Mouse (Mus musculus) ZHBTc4 (cell line): ENCODE measurements around the gene Magi2.
"Not testable (repeated sequence)": the region's sequence is repeated elsewhere in the genome, so short reads cannot be mapped to it uniquely, and the experiment has no call there.

Experiments
- DNase-seq: peaks from one replicate; pipeline ENCODE4 v3.0.0-alpha.2; 2011; ENCODE audit warnings: low read depth, low spot score

The Magi2 gene

GRCm38 (mm10) chr5:20242496-20242895, 1015.7 kb downstream of the Magi2 start:
- DNase-seq, result no peak

DNA sequence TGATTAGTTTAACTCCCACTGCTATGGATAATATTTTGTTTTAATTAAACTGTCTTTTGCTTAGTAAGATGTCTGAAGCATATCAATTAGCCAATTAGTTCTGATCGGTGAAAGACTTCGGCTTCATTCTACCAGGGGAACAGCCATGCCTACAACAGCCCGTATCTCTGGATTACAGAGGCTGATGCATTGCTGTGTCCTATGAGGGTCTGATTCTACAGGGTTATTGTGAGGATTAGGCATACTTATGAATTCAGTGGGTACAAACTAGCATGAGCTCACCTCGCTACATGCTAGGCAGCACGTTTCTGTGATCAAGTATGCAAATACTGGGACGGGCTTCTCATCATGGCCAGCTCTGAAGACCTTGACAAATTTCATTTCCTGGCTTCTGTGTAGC, 1022.5 kb downstream of the Magi2 start:
- no peak for DNase-seq

GRCm38 (mm10) chr5:20251541-20251940, 1024.7 kb downstream of the Magi2 start:
- DNase-seq, result no peak

GRCm38 (mm10) chr5:20256150-20256868, 1029.5 kb downstream of the Magi2 start:
- DNase-seq, result no peak

DNA sequence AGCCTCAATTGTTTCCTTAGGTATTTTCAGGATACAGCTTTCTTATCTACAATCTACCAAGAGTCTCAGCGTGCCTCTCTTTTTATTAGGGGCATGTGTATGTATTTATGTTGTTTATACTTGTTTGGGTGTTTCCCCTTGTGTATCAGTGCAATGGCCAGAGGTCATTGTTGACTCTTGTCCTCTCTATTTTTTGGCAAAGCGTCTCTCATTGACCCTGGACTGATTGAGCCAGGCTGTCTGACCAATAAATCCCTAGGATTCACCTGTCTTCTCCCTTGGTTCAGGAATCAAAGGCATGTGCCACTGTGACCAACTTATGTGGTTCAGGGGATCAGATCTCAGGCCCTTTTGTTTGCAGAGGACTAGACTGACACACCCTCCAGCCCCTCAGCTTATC, 1030.1 kb downstream of the Magi2 start:
- no peak for DNase-seq

GRCm38 (mm10) chr5:20257419-20257818, 1030.6 kb downstream of the Magi2 start:
- no peak for DNase-seq

DNA sequence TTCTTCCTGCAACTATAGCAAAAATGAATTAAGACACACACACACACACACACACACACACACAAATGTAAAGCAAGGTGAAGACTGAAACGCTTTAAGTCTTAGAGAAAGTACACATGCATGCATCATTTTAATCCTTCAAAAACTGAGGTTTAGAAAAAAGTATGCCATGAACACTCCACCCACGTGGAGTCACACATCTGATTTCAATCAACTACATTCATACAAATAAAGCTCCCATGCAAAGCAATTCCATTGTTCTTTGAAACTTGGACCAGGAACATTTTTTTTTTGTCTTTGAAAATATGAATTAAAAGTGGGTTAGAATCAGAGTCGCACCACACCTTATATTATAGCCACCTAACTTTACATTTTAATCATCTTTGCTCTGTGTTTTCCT, 1032.9 kb downstream of the Magi2 start:
- DNase-seq, result no peak

- DNase-seq, result not testable (repeated sequence)
Observed at GRCm38 (mm10) chr5:20272680-20273079, 1045.8 kb downstream of the Magi2 start.

DNA sequence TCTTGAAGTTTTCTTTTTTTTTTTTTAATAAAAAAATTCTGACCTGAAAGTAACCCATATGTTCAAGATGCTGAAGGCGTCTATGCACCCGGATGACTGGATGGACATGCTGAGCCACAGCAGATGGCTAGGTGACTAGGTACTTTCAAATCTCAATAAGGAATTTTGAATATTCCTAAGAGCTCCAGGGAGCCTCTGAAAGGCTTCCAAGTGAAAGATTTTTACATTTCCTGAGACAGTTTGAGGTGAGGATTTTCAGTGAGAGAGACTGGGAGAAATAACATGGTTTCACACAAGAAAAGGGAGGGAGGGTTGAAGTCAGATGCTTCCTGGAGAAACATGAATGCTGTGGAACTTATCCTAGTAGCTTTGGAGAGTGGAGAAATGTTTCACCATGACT, 1048.8 kb downstream of the Magi2 start:
- no peak for DNase-seq

- DNase-seq, result no peak
Observed at GRCm38 (mm10) chr5:20285080-20285840, 1058.4 kb downstream of the Magi2 start.

DNA sequence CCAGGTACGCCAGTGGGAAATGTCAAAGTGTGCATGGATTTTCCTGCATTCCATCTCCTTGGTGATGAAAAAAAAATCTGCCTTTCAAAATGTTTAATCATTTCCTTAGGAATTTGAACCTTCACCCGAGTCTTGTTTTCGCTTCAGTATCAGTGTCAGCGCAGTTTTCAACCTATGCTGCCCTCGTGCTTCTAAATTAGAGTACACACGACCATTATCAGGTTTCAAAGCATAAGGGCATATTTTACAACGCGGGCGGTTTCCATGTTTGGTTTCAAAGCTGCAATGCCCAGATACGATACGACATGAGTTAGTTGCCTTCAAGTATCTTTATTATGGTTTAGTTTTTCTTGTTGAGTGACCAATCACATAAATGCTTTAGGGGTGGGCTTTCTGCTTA, 1067.7 kb downstream of the Magi2 start:
- DNase-seq, result no peak

DNA sequence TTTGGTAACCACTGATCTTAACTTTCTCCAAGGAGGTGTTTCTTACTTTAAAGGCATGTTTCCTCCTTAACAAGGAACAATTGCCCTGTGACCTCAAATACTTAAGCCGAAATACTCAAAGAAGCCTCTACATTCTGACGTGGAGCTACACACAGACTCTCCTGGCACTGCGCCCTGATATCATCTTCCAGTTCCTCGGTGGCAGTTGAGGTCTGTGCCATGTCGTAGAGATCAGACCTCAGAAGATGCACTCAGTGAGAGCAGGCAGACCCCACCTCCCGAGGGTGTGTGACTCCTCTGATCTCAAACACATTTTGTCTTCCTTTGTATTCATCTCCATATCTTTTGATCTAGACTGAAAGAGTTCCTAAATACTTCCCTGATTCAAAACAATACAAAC, 1073.0 kb downstream of the Magi2 start:
- DNase-seq, result no peak

DNA sequence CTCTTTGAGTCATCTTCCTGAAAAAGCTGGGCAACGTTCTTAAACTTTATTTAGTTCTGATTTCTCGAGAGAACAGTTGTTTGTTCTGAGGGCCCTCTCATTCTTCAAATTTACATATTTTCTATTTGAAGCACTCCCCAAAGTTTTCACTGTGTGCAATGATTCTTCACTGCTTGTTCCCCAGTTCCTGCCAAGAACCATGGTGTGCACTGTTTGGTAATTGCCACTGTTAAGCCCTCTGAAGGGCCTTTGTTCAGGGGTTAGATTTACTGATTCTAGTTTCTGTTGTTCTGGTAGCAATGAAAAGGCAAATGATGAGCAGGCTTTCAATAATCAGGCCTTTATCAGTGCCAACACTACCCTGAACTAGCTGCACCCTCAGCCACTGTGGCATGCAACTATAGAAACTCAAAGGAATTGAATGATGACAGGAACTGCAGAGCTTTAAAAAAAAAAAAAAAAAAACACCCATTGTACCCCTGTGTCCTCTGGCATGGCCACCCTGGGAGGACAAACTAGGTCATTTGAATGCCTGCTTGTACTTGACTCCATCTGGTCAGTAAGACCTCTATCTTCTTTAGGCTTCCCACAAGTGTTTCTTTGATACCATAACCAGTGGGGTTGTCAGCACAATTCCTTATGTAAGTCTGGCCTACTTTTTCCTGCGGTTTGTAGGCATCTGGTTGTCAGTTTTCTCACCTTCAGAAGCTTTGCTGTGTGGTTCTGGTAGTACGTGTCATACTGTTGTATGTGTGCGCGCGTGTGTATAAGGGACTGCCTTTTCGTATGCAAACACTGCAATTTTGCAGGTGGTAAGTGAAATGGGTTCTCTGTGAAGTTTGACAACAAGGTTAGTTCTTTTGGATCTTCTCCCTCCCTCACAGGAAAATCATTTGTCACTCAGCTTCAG, 1076.5 kb downstream of the Magi2 start:
- no peak for DNase-seq

- no peak for DNase-seq
Observed at GRCm38 (mm10) chr5:20320970-20321369, 1094.1 kb downstream of the Magi2 start.

DNA sequence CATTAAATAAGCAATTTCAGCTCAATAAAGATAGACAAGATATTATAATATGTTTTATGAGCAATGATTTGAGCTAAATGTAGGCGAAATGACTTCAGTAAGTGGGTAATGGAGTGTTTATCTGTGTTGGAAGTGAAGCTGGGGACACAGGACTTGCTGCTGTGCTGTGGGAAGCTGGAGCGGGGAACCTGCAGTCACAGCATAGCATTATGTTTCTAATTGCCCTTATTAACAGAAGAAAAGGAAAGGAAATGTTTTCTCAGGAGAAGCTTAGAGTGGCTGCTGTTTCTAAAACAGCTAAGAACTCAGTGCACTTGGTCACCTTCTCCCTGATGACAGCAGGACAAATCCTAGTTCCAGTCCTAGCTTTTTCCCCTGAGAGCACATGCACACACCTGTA, 1098.5 kb downstream of the Magi2 start:
- peak; percentile 72 for DNase-seq

DNA sequence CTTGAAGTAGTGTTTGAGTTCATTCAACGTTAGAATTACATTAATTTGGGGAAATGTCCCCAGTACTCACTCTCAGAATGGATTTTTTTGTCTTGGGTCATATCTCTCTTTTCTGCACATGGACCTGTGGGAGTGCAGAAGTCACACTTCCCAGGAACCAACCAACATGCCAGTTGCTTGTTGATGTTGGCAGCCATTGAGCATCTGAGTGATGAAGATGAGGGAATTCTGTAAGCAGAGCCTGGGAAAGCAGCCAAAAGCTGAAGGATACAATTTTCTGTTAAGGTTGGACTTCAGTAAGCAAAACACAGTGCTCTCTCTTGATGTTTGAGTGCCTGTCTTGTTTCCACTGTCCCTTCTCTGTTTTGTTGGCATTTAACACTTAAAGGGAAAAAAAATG, 1102.1 kb downstream of the Magi2 start:
- DNase-seq, result no peak

- DNase-seq, result no peak
Observed at GRCm38 (mm10) chr5:20330025-20330424, 1103.2 kb downstream of the Magi2 start.

- no peak for DNase-seq
Observed at GRCm38 (mm10) chr5:20332574-20332973, 1105.7 kb downstream of the Magi2 start.

DNA sequence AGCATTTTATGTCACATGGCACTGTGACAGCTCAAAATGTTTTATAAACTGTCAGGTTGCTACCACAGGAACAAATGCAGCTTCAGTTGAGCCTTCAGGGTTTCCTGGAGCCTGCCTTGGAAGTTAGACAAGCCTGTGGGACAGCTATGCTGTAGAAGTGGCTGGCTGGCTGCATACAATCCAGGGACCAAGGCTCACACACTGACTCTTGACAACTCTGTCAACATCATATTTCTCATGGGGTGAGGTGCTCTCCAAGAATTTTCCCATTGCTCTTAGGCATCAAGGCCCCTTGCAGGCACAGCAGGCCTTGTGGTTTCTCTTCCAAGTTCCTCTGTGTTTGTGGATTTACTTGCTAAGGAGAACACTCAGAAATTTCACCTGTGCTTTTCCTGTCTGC, 1107.7 kb downstream of the Magi2 start:
- no peak for DNase-seq

DNA sequence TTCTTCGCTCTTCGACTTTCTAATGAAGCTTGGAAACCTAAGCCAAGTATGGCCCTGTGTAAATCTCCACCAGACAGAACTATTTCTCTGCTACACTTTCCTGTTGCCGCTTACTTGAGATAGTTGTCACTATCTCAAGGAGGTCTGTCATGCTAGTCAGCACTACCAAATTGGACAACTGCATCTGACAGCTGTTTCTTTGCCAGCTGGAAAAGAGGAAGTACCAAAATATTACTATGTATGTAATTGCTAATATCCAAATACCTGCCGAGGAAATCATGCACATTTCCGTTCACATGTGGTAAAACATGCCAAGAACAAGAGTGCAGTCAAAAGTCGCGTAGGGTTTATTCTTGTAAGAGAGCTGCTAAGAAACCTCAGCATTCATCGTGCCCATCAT, 1126.1 kb downstream of the Magi2 start:
- no peak for DNase-seq

DNA sequence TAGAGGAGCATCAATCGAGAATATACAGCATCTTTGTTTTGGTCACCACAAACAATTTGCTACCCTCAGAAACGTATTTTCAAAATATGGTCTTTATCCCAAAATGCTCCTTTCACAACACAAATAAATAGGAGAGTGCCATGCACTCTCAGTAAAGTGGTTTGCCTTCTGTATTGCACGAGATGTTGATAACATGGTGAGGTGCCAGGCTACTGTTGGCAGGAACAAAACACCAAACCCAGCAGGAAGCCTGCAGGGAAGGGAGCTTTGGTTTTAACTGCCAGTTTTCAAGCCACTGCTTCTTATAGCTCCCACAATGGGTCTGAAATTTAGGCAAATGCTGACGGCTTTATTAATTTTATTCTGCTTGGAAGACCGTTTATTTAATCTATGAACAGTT, 1131.6 kb downstream of the Magi2 start:
- no peak for DNase-seq

DNA sequence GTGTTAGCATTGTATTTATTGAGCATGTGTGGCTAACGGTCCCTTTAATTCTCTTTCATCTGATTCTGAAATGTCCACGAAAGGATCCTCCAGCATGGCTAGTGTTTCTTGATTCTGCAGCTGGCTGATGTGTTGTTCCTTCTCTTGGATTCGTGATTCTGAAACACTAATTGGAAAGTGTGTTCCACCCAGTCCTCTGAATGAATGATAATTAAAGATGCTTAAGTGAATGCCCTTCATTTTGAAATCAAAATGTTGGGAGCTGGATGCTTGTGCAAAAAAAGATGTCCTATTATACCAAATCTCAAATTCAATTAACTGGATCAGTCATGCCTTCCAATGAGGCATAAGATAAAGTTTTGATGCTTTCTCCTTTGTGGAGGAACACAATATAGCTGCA, 1132.2 kb downstream of the Magi2 start:
- no peak for DNase-seq
